Mouse (Mus musculus) kidney, adult 2 months (tissue): ENCODE measurements around the gene D10Jhu81e. TPM values are rescaled to one million over a fixed set of nuclear protein-coding genes. Genes with fewer than 3 reads are reported as not detected.
A peak's percentile ranks its signal among the peaks of the same experiment; 100 is the strongest.

ENCODE experiments used
- DNase-seq: peaks from one replicate; pipeline ENCODE4 v3.0.0; 2021
- H3K27ac ChIP-seq: fragments of 200-500 bp; 2 replicates; pipeline ENCODE4 v1.5.1; 2012; ENCODE audit warnings: low read depth, low read length, control low read depth, inconsistent platforms; ENCODE audit not compliant: insufficient read depth
- H3K27me3 ChIP-seq: fragments of 200-500 bp; replicated peaks from 2 replicates; pipeline ENCODE4 v1.6.1; 2012; ENCODE audit warnings: mild to moderate bottlenecking, moderate library complexity, low read length, inconsistent platforms; ENCODE audit not compliant: control insufficient read depth, insufficient read depth
- H3K36me3 ChIP-seq: fragments of 200-500 bp; 2 replicates; pipeline ENCODE4 v1.6.1; 2012; ENCODE audit warnings: mild to moderate bottlenecking, moderate library complexity, low read length, inconsistent platforms; ENCODE audit not compliant: control insufficient read depth, insufficient read depth
- H3K4me1 ChIP-seq: fragments of 200-500 bp; 2 replicates; pipeline ENCODE4 v1.6.1; 2011; ENCODE audit warnings: low read length; ENCODE audit not compliant: control insufficient read depth, insufficient read depth
- H3K4me3 ChIP-seq: fragments of 200-500 bp; 2 replicates; pipeline ENCODE4 v1.5.1; 2011; ENCODE audit warnings: mild to moderate bottlenecking, low read depth, low read length, control low read depth; ENCODE audit not compliant: insufficient read depth
- CTCF ChIP-seq: fragments of 200-500 bp; conservative IDR thresholded peaks from 2 replicates; pipeline ENCODE4 v1.5.1; 2011; ENCODE audit warnings: low read depth, mild to moderate bottlenecking, control low read depth, low read length, moderate library complexity, mixed read lengths; ENCODE audit not compliant: insufficient read depth, insufficient read length
- POLR2A ChIP-seq: fragments of 200-500 bp; IDR thresholded peaks from one replicate; pipeline ENCODE4 v1.6.1; 2011; ENCODE audit warnings: low read depth, low read length, control low read depth
- WGBS: fragments of 180-500 bp; shearing (Covaris S2); methylation state at CpG from one replicate; pipeline ENCODE4 v1.1.7; 2018; 5-methylcytosine and 5-hydroxymethylcytosine counted together
- polyA plus RNA-seq: library from polyadenylated mRNA; depleted of rRNA; stranded (reverse); fragments of >200 nt; gene quantifications from 2 replicates; pipeline ENCODE4 v1.2.3, GENCODE M21; 2012

Gene D10Jhu81e
- polyA plus RNA-seq, 1 experiment = 283 TPM

GRCm38 (mm10) chr10:78156926-78157325 is 12.7 kb downstream of the D10Jhu81e start:
- Histone ChIP-seq H3K27ac (no peak overlapping the region), H3K4me1 (peaks cover 12% of the 10 kb centered on the region; the same call in 1 of the 2 replicates), H3K4me3 (no peak overlapping the region), H3K36me3 (no peaks in the 10 kb centered on the region), H3K27me3 (no peaks in the 10 kb centered on the region)
- 75% methylated on average over 6 of the region's 6 CpGs for WGBS
- DNase-seq = no peak
- no peak for TF ChIP-seq CTCF
- TF ChIP-seq POLR2A = no peak

DNA sequence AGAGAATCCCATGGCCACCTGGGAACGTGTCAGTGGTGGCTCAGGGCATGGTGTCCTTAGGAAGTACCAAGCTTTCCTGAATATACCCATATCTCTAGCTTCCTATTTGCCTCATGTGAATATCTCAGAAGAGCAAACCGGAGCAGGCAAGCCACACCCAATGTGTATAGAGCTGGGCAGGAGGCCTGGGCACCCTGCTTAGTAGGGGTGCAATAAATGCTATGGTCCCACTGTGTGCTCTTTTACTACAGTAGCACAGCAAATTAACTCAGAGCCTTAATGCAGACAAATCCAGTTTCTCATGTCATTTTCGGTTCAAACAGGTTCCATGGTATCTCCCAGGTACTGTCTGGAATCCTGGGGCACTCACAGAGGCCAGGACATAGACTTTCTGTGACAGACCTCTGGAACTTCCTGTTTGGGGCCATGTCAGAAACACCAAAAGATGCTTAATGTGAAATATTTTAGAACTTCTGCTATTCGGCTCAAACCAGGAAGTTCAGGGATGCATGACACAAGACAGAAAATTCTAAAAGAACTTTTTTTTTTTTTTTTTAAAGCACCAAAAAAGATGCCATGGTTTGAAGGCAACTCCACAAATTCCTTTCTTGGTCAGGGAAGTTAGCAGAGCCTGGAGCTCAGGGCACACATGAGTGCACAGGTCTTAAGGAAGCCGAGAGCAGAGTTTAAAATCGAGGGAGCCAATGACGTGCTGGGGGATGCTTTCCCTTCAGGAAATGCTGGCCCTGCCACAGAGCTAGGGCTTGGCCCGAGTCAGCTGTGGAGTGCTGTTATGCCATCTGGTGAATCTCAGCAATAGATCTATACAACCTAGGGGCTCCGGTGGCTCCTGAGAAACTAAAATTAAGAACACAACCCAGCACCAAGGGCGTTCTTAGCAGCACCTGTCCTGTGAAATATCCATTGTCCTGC is 20.5 kb downstream of the D10Jhu81e start:
- Histone ChIP-seq H3K36me3 (no peaks in the 10 kb centered on the region), H3K27me3 (no peaks in the 10 kb centered on the region), H3K27ac (peak overlapping the region; percentile 21; the same call in 1 of the 2 replicates), H3K4me1 (peaks cover 7% of the 10 kb centered on the region), H3K4me3 (no peak overlapping the region)
- no peak for TF ChIP-seq CTCF
- TF ChIP-seq POLR2A = no peak
- DNase-seq = no peak
- WGBS = 46% methylated on average over 10 of the region's 10 CpGs

DNA sequence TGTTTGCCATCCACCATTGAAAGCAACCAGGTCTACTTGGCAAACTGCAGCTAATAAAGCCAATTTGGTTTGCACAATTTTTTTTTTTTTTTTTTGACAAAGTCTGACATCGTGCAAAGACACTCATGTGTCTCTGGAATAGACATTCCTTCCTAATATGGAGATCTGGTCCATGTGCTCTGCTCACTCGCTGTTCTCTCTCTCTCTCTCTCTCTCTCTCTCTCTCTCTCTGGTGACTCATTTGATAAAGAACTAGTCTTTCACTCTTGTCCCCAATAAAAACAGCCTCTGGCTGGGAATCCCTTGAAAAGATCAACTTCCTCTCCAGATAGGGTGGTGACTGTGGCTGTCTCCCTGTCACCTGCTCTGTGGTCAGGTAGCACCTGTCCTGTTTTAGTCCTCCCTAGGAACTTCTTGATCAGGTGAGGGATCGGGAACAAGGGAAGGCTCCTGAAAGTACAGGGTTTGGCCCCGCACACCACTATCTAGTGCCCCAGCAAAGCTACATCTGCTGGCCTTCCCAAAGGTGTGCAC is 21.6 kb downstream of the D10Jhu81e start:
- Histone ChIP-seq H3K27me3 (no peaks in the 10 kb centered on the region), H3K4me3 (no peak overlapping the region), H3K27ac (no peak overlapping the region), H3K4me1 (peaks cover 11% of the 10 kb centered on the region), H3K36me3 (no peaks in the 10 kb centered on the region)
- no peak for TF ChIP-seq CTCF
- DNase-seq = no peak
- 76% methylated on average over 4 of the region's 4 CpGs for WGBS

- peak; percentile 81 for DNase-seq
- H3K27ac ChIP-seq = peak overlapping the region; percentile 81
- no peak for TF ChIP-seq POLR2A
- TF ChIP-seq CTCF = no peak
These were observed 25.7 kb downstream of the D10Jhu81e start for GRCm38 (mm10) chr10:78143727-78144505.

GRCm38 (mm10) chr10:78140843-78141242 is 28.7 kb downstream of the D10Jhu81e start:
- H3K4me1 ChIP-seq = peaks cover 11% of the 10 kb centered on the region
- no peaks in the 10 kb centered on the region for H3K27me3 ChIP-seq
- no peak for DNase-seq
- no peak overlapping the region for H3K27ac ChIP-seq
- WGBS = 82% methylated on average over 3 of the region's 3 CpGs
- H3K4me3 ChIP-seq = no peak overlapping the region
- no peak for TF ChIP-seq POLR2A
- TF ChIP-seq CTCF = no peak
- no peaks in the 10 kb centered on the region for H3K36me3 ChIP-seq

More at GRCm38 (mm10) chr10:78143727-78144505, 25.7 kb downstream of the D10Jhu81e start:
- H3K4me3 ChIP-seq = no peak overlapping the region
- H3K36me3 ChIP-seq = no peaks in the 10 kb centered on the region
- H3K4me1 ChIP-seq = peaks cover 11% of the 10 kb centered on the region
- WGBS = 40% methylated on average over 8 of the region's 8 CpGs
- no peaks in the 10 kb centered on the region for H3K27me3 ChIP-seq

DNA sequence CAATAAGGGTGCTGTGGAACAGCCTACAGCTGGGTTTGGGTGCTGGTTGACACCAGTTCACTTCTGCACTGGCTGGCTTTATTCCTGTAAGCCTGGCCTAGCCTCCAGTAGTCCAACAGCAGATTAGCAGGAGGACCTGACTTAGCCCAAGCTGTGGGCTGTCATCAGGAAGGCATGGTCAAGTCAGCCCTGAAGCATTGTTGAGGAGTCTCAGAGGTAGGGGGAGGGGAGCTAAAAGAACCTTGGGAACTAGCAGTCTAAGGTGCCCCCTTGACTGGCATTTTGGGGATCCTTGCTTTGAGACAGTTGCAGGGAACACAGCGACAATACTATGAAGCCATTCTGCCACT is 29.4 kb downstream of the D10Jhu81e start:
- Histone ChIP-seq H3K27me3 (no peaks in the 10 kb centered on the region), H3K27ac (no peak overlapping the region), H3K36me3 (no peaks in the 10 kb centered on the region), H3K4me1 (peaks cover 15% of the 10 kb centered on the region), H3K4me3 (no peak overlapping the region)
- 93% methylated on average over 1 of the region's 1 CpGs for WGBS
- DNase-seq = no peak
- TF ChIP-seq CTCF = no peak
- TF ChIP-seq POLR2A = no peak
